Mouse (Mus musculus): Measurements from ENCODE around the gene Cabp4.
"Not testable (repeated sequence)": the region's sequence is repeated elsewhere in the genome, so short reads cannot be mapped to it uniquely, and the experiment has no call there.

DNA sequence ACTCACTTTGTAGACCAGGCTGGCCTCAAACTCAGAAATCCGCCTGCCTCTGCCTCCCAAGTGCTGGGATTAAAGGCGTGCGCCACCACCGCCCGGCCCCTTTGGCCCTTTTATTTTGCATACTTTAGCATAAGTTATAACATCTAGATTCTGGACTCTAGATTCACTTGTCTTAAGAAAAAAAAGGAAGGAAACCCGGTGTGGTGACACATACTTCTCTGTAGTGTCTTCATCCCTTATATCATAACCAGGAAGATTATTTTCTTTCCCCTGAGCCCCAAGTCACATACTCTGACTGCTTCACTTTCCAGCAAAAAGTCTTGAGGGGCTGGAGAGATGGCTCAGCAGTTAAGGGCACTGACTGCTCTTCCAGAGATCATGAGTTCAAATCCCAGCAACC lies 21.9 kb downstream of the Cabp4 start:
- TF ChIP-seq CTCF (conservative IDR thresholded peaks at IDR 0.05; ENCODE audit: low read length); POU5F1 (IDR thresholded peaks at IDR 0.05; ENCODE audit: borderline replicate concordance, low read length): not testable (repeated sequence)

Data from E14TG2a.4 (cell line).